Mouse (Mus musculus): ENCODE data around the gene Wwp2.

DNA sequence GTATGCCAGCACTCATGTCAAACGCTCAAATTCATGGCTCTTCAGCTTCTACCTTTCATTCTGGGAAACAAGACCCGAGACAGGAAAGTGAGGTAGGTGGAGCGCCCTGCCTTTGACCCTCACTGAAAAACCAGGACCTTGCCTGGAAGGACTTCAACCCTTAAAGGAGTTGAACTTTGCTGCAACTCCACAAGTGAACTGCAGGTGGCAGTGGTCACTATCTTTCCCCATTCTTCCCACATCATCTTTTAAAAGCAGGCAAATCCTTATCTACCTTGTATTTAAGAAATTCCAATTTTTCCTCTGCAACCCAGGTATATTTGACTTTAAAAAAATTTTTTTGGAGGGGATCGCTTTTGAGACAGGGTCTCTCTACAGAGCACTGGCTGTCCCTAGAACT is 24.8 kb upstream of the Wwp2 start:
- no peak for TF ChIP-seq POLR2A (IDR thresholded peaks at IDR 0.05; ENCODE audit: extremely low read depth, insufficient read depth, low read length)
- peak; percentile 37 for TF ChIP-seq CTCF (IDR thresholded peaks at IDR 0.05; ENCODE audit: low read depth, low read length)
